Mouse (Mus musculus) B cell, adult (primary cell): ENCODE data around the gene Ly6c1. TPM values are rescaled to one million over a fixed set of nuclear protein-coding genes. Genes with fewer than 3 reads are reported as not detected.

Experiments used
- total RNA-seq: library from RNA; stranded (reverse); gene quantifications from 4 replicates; pipeline ENCODE4 v1.2.4, GENCODE M21; 2023; ENCODE audit not compliant: inconsistent age

The Ly6c1 gene
- 1.7 TPM in 1 of 4 replicates, not detected in the others for total RNA-seq

DNA sequence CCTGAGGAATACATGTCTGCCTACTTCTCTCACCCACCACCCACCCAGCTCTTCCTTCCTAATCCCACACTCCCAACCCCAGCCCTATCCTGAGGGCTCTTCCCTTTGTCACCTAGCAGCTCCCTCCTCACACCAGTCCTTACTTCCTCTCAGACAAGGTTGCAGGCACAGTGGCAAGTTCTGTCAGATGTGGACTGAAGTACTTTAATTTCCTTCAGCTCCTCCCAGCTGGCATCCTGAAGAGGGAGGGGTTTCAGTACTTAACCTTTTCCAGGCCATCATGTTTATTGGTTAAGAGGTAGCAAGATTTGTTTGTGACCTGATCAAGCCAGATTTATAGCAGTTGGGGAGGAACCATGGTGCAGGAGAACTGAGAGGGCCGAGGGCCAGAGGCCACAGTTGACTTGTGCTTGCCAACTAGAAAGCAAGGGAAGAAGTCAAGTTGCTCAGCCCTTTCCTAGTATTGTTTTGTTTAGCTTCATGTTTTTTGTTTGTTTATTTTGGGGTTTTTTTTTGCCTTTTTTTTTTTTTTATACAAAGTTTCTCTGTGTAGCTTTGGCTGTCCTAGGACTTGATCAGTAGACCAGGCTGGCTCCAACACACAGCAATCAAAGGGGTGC lies at the start of gene Ly6c1:
Gene Ly6c1 (minus strand): TSS at position 189 of the 620 bp plus-strand sequence.

Other genes with a start within 250 kb of the Ly6c1 start
- 0.81 TPM in 1 of 4 replicates, not detected in the others for gene Gml2, start 229.8 kb downstream of the Ly6c1 start, total RNA-seq
- 1.4 to 1.9 TPM (median 1.6 TPM) in 4 replicates for gene 2010109I03Rik, start 151.8 kb downstream of the Ly6c1 start, total RNA-seq
- gene Ly6i, start 65.4 kb downstream of the Ly6c1 start, total RNA-seq, result 1.2 TPM in 1 of 4 replicates, not detected in the others
- gene Ly6a, start 50.8 kb downstream of the Ly6c1 start, total RNA-seq, result 136 to 195 TPM (median 153 TPM) in 4 replicates
- 4.9 to 6.7 TPM (median 6.0 TPM) in 4 replicates for gene Ly6c2, start 63.1 kb upstream of the Ly6c1 start, total RNA-seq
- gene Ly6g, start 106.4 kb upstream of the Ly6c1 start, total RNA-seq, result not detected in 4 replicates
- gene BC025446, start 167.5 kb upstream of the Ly6c1 start, total RNA-seq, result not detected in 4 replicates
- gene Ly6f, start 219.6 kb upstream of the Ly6c1 start, total RNA-seq, result not detected in 4 replicates